Mouse (Mus musculus) testis, postnatal 14 days (tissue): ENCODE measurements around the gene Ppt2.

Experiments used
- DNase-seq: peaks from one replicate; pipeline ENCODE4 v3.0.0; 2021; ENCODE audit warnings: low spot score

The Ppt2 gene

GRCm38 (mm10) chr17:34587423-34587811, 40.9 kb downstream of the Ppt2 start:
- DNase-seq, result peak; percentile 94

GRCm38 (mm10) chr17:34586796-34587422, 41.4 kb downstream of the Ppt2 start:
- peak; percentile 88 for DNase-seq

DNA sequence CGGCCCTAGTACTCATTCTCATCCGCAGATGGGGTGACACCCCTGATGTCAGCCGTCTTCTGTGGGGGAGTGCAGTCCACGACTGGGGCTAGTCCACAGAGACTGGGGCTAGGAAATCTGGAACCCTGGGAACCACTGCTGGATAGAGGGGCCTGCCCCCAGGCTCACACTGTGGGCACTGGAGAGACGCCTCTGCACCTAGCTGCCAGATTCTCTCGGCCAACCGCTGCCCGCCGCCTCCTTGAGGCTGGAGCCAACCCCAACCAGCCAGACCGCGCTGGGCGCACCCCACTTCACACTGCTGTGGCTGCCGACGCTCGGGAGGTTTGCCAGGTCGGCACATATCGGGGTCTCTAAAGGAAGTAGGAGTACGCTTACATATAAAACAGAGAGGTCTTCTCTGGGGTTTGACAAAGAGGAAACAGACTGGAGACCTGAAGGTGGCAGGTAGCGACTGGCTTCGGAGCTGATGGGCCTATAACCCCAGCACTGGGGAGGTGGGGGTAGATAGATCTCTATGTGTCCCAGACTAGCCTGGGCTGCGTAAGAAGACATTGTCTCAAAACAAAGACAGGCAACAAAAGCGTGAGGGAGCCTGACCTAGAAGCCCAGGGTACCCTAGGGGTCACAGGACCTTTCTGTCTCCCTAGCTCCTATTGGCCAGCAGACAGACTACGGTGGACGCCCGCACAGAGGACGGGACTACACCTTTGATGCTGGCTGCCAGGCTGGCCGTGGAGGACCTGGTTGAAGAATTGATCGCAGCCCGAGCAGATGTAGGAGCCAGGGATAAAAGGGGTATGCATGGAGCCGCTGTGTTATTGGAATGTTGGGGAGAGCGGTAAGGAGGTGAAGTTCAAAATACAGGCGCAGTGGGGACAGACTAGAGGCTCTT, 42.2 kb downstream of the Ppt2 start:
- DNase-seq, result no peak

GRCm38 (mm10) chr17:34585121-34585520, 43.2 kb downstream of the Ppt2 start:
- DNase-seq, result no peak

- DNase-seq, result no peak
These were observed 44.5 kb downstream of the Ppt2 start for GRCm38 (mm10) chr17:34583819-34584218.

DNA sequence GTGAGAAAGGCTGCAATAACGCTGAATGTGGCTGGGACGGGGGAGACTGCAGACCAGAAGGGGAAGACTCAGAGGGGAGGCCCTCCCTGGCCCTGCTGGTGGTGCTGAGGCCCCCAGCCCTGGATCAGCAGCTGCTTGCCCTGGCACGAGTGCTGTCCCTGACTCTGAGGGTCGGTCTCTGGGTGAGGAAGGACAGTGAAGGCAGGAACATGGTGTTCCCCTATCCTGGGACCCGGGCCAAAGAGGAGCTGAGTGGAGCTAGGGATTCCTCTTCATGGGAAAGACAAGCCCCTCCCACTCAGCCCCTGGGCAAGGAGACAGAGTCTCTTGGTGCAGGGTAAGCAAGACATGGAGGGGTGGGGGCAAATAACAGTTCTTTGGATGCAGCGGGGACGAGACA, 44.9 kb downstream of the Ppt2 start:
- DNase-seq, result peak; percentile 87

DNA sequence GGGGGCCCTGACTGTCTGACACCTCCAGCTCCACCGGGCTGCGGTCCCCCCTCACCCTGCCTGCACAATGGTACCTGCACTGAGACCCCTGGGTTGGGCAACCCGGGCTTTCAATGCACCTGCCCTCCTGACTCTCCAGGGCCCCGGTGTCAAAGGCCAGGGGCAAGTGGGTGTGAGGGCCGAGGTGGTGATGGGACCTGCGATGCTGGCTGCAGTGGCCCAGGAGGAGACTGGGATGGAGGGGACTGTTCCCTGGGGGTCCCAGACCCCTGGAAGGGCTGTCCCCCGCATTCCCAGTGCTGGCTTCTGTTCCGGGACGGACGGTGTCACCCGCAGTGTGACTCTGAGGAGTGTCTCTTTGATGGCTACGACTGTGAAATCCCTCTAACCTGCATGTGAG, 45.8 kb downstream of the Ppt2 start:
- DNase-seq, result no peak

GRCm38 (mm10) chr17:34578070-34578469, 50.2 kb downstream of the Ppt2 start:
- DNase-seq, result no peak

GRCm38 (mm10) chr17:34576577-34576976, 51.7 kb downstream of the Ppt2 start:
- no peak for DNase-seq

GRCm38 (mm10) chr17:34572361-34572760, 55.9 kb downstream of the Ppt2 start:
- no peak for DNase-seq

DNA sequence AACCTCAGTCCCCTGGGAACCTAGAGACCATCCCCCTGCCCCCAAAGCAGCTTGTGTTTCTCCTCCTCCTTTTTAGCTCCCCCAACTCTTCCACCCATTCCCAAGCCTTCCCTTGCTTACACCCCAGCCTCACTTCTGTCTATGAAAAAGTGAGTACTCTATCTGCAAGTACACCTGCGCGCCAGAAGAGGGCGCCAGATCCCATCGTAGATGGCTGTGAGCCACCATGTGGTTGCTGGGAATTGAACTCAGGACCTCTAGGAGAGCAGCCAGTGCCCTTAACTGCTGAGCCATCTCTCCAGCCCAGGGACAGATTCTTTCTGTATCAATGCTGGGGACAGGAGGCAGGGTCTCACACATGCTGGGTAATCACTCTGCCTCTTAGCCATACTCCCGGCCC, 56.4 kb downstream of the Ppt2 start:
- DNase-seq, result no peak

GRCm38 (mm10) chr17:34569919-34570318, 58.4 kb downstream of the Ppt2 start:
- no peak for DNase-seq

DNA sequence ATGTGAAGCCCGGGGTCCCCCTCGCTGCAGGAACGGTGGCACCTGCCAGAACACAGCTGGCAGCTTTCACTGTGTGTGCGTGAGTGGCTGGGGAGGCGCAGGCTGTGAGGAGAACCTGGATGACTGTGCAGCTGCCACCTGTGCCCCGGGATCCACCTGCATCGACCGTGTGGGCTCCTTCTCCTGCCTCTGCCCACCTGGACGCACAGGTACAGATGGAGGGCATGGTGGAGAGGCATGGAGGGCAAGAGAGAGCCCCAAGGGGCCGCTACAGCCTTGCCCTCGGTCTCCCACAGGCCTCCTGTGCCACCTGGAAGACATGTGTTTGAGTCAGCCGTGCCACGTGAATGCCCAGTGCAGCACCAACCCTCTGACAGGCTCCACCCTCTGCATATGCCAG, 59.9 kb downstream of the Ppt2 start:
- DNase-seq, result no peak

GRCm38 (mm10) chr17:34567311-34567710, 61.0 kb downstream of the Ppt2 start:
- DNase-seq, result no peak
